Mouse (Mus musculus): ENCODE results near the gene Uprt.
A peak's percentile ranks its signal among the peaks of the same experiment; 100 is the strongest.

Gene Uprt

GRCm38 (mm10) chrX:104482572-104483443, at the start of gene Uprt:
TSS of gene Uprt (plus strand) at chrX:104482818.
- peak; percentile 69 to 83 for DNase-seq (ENCODE audit: low spot score in 2 of 2)

- DNase-seq (ENCODE audit: low spot score in 2 of 2): no peak
These were observed 49.2 kb upstream of the Uprt start for GRCm38 (mm10) chrX:104433456-104433855.

- no peak for DNase-seq (ENCODE audit: low spot score in 2 of 2)
These were observed 30.2 kb upstream of the Uprt start for GRCm38 (mm10) chrX:104452433-104452832.

- DNase-seq (ENCODE audit: low spot score in 2 of 2): no peak
These were observed 20.9 kb upstream of the Uprt start for GRCm38 (mm10) chrX:104461755-104462154.

GRCm38 (mm10) chrX:104464376-104464775, 18.2 kb upstream of the Uprt start:
- no peak for DNase-seq (ENCODE audit: low spot score in 2 of 2)

- no peak for DNase-seq (ENCODE audit: low spot score in 2 of 2)
These were observed 4.6 kb upstream of the Uprt start for GRCm38 (mm10) chrX:104478041-104478440.

- DNase-seq (ENCODE audit: low spot score in 2 of 2): peak; percentile 4 to 17
These were observed 808 bp downstream of the Uprt start for GRCm38 (mm10) chrX:104483444-104483808.

GRCm38 (mm10) chrX:104485596-104485995, 3.0 kb downstream of the Uprt start:
- no peak for DNase-seq (ENCODE audit: low spot score in 2 of 2)

GRCm38 (mm10) chrX:104488036-104488435, 5.4 kb downstream of the Uprt start:
- DNase-seq (ENCODE audit: low spot score in 2 of 2): no peak

- DNase-seq (ENCODE audit: low spot score in 2 of 2): no peak
These were observed 6.4 kb downstream of the Uprt start for GRCm38 (mm10) chrX:104488870-104489467.

- no peak for DNase-seq (ENCODE audit: low spot score in 2 of 2)
These were observed 7.2 kb downstream of the Uprt start for GRCm38 (mm10) chrX:104489626-104490355.

- DNase-seq (ENCODE audit: low spot score in 2 of 2): no peak
These were observed 19.1 kb downstream of the Uprt start for GRCm38 (mm10) chrX:104501765-104502164.

- DNase-seq (ENCODE audit: low spot score in 2 of 2): no peak
These were observed 60.0 kb downstream of the Uprt start for GRCm38 (mm10) chrX:104542635-104543034.

- DNase-seq (ENCODE audit: low spot score in 2 of 2): no peak
These were observed 61.4 kb downstream of the Uprt start for GRCm38 (mm10) chrX:104543919-104544595.

- no peak for DNase-seq (ENCODE audit: low spot score in 2 of 2)
These were observed 62.7 kb downstream of the Uprt start for GRCm38 (mm10) chrX:104545283-104545682.
